Mouse (Mus musculus) intestine, embryonic 14.5 days (tissue): ENCODE measurements around the gene Csf2. TPM values are rescaled to one million over a fixed set of nuclear protein-coding genes. Genes with fewer than 3 reads are reported as not detected.

Source experiments
- ATAC-seq: fragments of 200-750 bp; cut with Nextera tagmentation; replicated peaks from 2 replicates; pipeline ENCODE4 v1.8.0; 2017; ENCODE audit warnings: low read depth, moderate number of reproducible peaks, moderate TSS enrichment, moderate library complexity; ENCODE audit not compliant: low FRiP score, low TSS enrichment
- DNase-seq: peaks from one replicate; pipeline ENCODE4 v3.0.0-alpha.2; 2018; ENCODE audit warnings: low spot score
- H3K27ac ChIP-seq: fragments of 300-500 bp; sonication (generic); 2 replicates; pipeline ENCODE4 v1.5.1; 2014; ENCODE audit warnings: low read depth, mild to moderate bottlenecking, control low read depth
- H3K27me3 ChIP-seq: fragments of 300-500 bp; sonication (generic); replicated peaks from 2 replicates; pipeline ENCODE4 v1.6.1; 2014; ENCODE audit warnings: low read length, control low read depth; ENCODE audit not compliant: control insufficient read depth, insufficient read depth
- H3K36me3 ChIP-seq: fragments of 300-500 bp; sonication (generic); 2 replicates; pipeline ENCODE4 v1.6.1; 2014; ENCODE audit warnings: low read length, control low read depth; ENCODE audit not compliant: control insufficient read depth, insufficient read depth
- H3K4me1 ChIP-seq: fragments of 300-500 bp; sonication (generic); replicated peaks from 2 replicates; pipeline ENCODE4 v1.6.1; 2014; ENCODE audit warnings: low read length, control low read depth, mixed read lengths; ENCODE audit not compliant: control insufficient read depth, insufficient read depth
- H3K4me2 ChIP-seq: fragments of 300-500 bp; sonication (generic); 2 replicates; pipeline ENCODE4 v1.6.1; 2014; ENCODE audit warnings: low read length
- H3K4me3 ChIP-seq: fragments of 300-500 bp; sonication (generic); 2 replicates; pipeline ENCODE4 v1.5.1; 2014; ENCODE audit warnings: low read depth, low read length, control low read depth, mixed read lengths
- H3K9ac ChIP-seq: fragments of 300-500 bp; sonication (generic); 2 replicates; pipeline ENCODE4 v1.6.1; 2014; ENCODE audit warnings: mild to moderate bottlenecking, low read length
- H3K9me3 ChIP-seq: fragments of 300-500 bp; sonication (generic); 2 replicates; pipeline ENCODE4 v1.6.1; 2016; ENCODE audit warnings: low read length, control low read depth; ENCODE audit not compliant: control insufficient read depth
- WGBS: fragments of 180-500 bp; shearing (Covaris S2); extraction: QIAGEN DNeasy Blood & Tissue Kit; methylation state at CpG from one replicate; pipeline ENCODE4 v1.1.7; 2014; 5-methylcytosine and 5-hydroxymethylcytosine counted together
- polyA plus RNA-seq: library from polyadenylated mRNA; unstranded; fragments of >200 nt; fragmentation: Nextera tagmentation; extraction: Ambion mirVana; gene quantifications from 2 replicates; pipeline ENCODE4 v1.2.1, GENCODE M21; 2014

The Csf2 gene
- polyA plus RNA-seq, 1 experiment from 2014 or later: 0.31 TPM

DNA sequence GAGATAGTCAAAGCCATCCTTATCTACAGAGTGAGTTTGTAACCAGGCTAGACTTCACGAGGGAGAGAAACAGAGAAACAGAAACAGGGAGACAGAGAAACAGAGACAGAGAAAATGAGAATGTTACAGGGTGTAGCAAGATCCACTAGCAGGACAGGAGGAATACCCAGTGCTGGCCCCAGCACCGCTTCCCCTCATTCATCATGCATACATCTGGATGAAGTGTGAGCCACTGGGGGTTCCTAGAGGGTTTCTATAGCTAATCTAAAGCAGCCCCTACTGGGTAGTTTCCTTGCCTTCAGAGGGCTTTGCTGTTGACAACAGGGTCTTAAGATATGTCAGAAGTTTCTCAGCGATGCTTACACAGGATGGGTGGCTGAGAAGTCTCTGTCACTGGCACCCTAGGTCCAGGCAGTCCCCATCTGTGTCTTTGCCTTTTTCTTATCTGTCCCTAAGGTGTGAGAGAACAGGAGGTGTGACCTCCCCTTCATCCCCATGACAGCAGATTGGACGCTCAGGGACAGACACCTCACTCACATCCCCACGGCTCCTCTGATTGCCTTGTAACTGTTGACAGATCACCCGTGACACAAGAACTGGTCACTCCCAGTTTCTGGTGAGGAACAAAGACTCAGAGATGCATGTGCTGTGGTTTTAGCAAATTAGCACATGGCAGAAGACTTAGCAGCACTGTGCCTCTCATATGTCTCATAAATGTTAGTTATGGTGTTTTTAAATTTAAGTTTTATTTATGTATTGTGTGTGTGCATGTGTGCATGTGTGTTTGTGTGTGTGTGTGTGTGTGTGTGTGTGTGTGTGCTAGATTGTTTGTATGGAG lies 29.3 kb downstream of the Csf2 start:
- Histone ChIP-seq H3K36me3 (no peaks in the 10 kb centered on the region), H3K27ac (no peak overlapping the region), H3K9me3 (no peaks in the 10 kb centered on the region), H3K9ac (no peak overlapping the region), H3K4me2 (no peak overlapping the region), H3K4me3 (no peak overlapping the region), H3K27me3 (no peaks in the 10 kb centered on the region), H3K4me1 (no peaks in the 10 kb centered on the region)
- no peak for ATAC-seq
- no peak for DNase-seq
- 44% methylated on average over 6 of the region's 6 CpGs for WGBS

DNA sequence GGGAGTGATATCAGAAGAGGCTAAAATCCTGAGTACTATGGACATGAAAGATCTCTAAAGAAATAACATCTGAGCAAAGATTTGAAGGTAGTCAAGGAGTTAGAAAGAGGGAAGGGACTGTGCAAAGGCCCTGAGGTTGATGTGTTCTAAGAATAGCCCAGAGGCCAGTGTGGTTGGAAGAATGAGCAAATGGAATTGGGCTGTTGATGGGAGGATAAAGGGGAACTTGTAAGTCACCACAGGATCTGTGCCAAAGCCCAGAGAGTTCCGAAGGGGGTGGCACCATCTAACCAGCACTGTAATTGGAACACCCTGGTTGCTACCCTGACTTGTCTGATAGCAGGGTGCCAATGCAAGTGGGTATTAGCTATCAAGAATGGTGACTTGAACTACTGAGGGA lies 30.3 kb downstream of the Csf2 start:
- no peaks in the 10 kb centered on the region for H3K27me3 ChIP-seq
- no peak for DNase-seq
- H3K27ac ChIP-seq: no peak overlapping the region
- no peaks in the 10 kb centered on the region for H3K36me3 ChIP-seq
- WGBS: 95% methylated on average over 1 of the region's 1 CpGs
- H3K9ac ChIP-seq: no peak overlapping the region
- no peaks in the 10 kb centered on the region for H3K4me1 ChIP-seq
- no peak overlapping the region for H3K4me2 ChIP-seq
- no peak overlapping the region for H3K4me3 ChIP-seq
- no peak for ATAC-seq
- H3K9me3 ChIP-seq: no peaks in the 10 kb centered on the region

DNA sequence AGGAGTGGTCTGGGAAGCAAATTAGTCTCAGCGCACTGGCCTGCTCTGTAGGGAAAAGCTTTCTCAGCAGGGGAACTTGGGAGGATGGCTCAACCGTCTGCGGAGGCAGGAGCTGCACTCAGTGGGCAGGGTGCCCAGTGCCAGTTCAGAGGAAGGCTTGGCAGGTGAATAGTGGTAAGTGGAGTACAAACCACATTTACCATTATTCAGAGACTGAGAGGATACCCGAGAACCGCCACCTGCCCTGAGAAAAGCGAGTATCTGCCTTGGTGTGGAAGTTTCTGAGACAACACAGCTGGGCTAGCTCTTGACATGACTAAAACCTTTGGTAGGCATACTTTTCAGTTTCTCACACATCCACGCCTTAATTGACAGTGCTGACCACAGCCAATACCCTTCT lies 32.1 kb downstream of the Csf2 start:
- H3K4me1 ChIP-seq: no peaks in the 10 kb centered on the region
- H3K27ac ChIP-seq: no peak overlapping the region
- ATAC-seq (no peak), DNase-seq (no peak)
- H3K27me3 ChIP-seq: no peaks in the 10 kb centered on the region
- WGBS: 68% methylated on average over 7 of the region's 7 CpGs
- no peaks in the 10 kb centered on the region for H3K36me3 ChIP-seq
- H3K4me2 ChIP-seq: no peak overlapping the region
- no peaks in the 10 kb centered on the region for H3K9me3 ChIP-seq
- H3K9ac ChIP-seq: no peak overlapping the region
- H3K4me3 ChIP-seq: no peak overlapping the region

DNA sequence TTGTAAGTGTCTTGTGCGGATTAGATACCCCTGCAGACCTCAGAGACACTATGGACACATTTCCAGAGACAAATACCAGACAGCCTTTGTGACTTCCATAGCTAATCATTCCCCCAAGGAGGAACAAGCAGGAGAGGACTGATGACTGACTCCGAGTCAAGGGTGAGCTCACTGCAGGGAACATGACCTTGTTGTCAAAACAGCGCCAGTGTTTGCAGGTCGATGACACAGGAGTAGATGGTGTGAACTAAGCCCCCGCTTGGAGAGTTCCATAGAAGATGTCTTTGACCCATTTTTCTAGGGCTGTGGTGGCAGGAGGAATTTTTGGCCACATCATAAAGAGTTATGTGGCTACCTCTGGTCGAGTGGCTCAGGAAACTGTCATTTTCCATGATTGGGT lies 33.4 kb downstream of the Csf2 start:
- Histone ChIP-seq H3K4me1 (no peaks in the 10 kb centered on the region), H3K27ac (no peak overlapping the region), H3K9ac (no peak overlapping the region), H3K36me3 (no peaks in the 10 kb centered on the region), H3K4me2 (no peak overlapping the region), H3K4me3 (no peak overlapping the region), H3K27me3 (no peaks in the 10 kb centered on the region), H3K9me3 (no peaks in the 10 kb centered on the region)
- 71% methylated on average over 6 of the region's 6 CpGs for WGBS
- no peak for DNase-seq
- no peak for ATAC-seq

DNA sequence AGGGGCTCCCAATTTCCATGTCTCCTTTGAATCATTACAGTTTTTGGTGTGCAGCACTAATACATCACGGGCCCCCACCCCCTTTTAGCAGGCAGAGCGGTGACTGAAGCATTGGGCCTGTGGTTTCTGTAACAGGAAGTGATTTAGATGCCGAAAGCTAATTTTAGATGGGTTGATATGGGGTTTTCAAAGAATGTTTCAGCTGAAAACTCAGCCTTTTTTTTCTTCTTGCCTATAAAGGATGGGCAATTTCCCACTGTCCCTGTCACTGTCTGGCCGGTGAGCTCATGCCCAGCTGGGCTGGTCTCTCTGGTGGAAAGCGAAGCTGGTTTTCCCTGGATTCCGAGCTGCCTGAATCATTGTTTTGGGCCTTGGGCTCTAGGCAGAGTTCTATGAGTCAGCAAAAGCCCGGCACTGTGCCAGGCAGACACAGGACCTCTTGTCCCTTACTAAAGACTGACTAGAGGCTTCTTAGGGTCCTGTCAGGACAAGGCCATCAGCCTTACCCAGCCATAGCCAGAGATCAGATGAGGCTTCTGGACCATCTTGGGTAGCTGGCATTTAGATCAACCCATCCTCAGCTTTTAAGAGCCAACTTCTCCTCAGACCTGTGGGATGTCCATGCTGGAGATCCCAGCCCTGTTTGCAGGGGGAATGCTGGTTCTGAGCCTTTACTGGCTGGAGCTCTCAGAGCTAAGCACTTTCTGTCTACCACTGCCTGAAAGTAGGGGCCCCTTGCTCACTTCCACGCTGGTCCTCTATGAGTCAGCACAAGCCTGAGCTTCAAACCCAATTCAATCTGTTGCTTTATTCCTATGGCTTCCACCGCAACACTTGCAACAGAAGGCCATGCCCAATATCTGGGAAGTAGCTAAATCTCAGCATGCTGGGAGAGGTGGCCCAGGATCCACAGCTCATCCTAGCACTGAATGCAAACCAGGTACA lies 34.7 kb downstream of the Csf2 start:
- Histone ChIP-seq H3K27me3 (no peaks in the 10 kb centered on the region), H3K4me3 (no peak overlapping the region)
- ATAC-seq: no peak

DNA sequence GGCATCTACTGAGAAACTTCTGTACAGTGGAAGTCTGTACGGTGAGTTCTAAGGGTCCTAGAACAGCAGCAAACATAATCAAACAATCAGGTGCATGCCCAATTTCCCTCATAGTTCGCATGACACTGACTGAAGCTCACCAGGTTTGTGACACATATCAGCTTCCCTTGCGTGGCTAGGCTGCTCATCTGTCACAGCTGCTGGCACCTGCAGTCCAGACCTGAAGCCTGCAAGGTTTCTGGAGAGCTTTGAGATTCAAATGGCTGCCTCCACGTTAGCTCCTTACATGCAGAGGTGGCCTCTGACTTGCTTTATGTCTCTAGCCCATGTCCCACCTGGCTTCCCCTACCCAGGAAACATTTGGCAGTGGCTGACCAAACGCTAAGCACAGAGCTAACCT lies 35.8 kb downstream of the Csf2 start:
- Histone ChIP-seq H3K27ac (no peak overlapping the region), H3K4me3 (no peak overlapping the region), H3K36me3 (no peaks in the 10 kb centered on the region), H3K9me3 (no peaks in the 10 kb centered on the region), H3K4me2 (no peak overlapping the region), H3K27me3 (no peaks in the 10 kb centered on the region), H3K9ac (no peak overlapping the region), H3K4me1 (no peaks in the 10 kb centered on the region)
- WGBS: 81% methylated on average over 5 of the region's 5 CpGs
- ATAC-seq (no peak), DNase-seq (no peak)

More for the DNA sequence above, 34.7 kb downstream of the Csf2 start:
- no peaks in the 10 kb centered on the region for H3K9me3 ChIP-seq
- no peak overlapping the region for H3K4me2 ChIP-seq
- no peaks in the 10 kb centered on the region for H3K4me1 ChIP-seq
- 77% methylated on average over 9 of the region's 9 CpGs for WGBS
- H3K36me3 ChIP-seq: no peaks in the 10 kb centered on the region
- DNase-seq: no peak
- H3K27ac ChIP-seq: no peak overlapping the region
- H3K9ac ChIP-seq: no peak overlapping the region

DNA sequence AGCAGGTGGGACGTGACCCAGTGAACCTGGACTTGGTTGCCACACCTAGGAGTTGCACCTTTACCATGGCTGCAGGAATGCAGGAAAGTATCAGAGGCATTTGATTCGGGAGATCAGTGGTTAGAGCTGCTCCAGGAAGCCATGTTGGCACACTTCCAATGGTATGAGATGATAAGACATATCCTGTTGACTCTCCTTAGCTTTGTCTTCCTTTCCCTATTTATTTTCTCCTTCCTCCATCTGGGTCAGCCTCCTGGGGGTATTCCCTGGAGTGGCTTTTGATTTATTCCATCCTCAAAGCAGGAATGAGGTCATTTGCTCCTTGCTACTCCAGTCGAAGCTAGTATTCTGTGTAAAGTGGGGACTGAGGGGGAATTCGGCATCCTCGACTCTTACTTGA lies 42.5 kb downstream of the Csf2 start:
- no peaks in the 10 kb centered on the region for H3K36me3 ChIP-seq
- DNase-seq: no peak
- H3K27me3 ChIP-seq: no peaks in the 10 kb centered on the region
- no peaks in the 10 kb centered on the region for H3K9me3 ChIP-seq
- no peaks in the 10 kb centered on the region for H3K4me1 ChIP-seq
- no peak overlapping the region for H3K4me2 ChIP-seq
- no peak overlapping the region for H3K27ac ChIP-seq
- 62% methylated on average over 5 of the region's 5 CpGs for WGBS
- ATAC-seq: no peak
- no peak overlapping the region for H3K4me3 ChIP-seq
- H3K9ac ChIP-seq: no peak overlapping the region

DNA sequence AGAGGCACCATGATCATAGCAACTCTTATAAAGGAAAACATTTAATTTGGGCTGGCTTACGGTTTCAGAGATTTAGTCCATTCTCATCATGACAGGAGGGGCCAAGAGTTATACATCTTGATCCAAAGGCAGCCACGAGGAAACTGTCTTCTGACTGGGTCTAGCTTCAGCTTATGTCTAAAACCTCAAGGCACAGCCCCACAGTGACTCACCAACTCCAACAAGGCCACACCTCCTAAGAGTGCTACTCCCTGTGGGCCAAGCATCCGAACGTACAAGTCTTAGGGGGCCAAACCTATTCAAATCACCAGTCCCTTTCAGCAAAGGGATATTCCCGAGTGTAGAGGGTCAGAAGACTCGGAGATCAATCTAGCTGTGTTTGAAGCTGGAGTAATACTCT lies 44.1 kb downstream of the Csf2 start:
- 80% methylated on average over 6 of the region's 6 CpGs for WGBS
- DNase-seq (no peak), ATAC-seq (no peak)

More for the DNA sequence above, 44.1 kb downstream of the Csf2 start:
- no peaks in the 10 kb centered on the region for H3K4me1 ChIP-seq
- H3K4me2 ChIP-seq: no peak overlapping the region
- H3K27me3 ChIP-seq: no peaks in the 10 kb centered on the region
- no peak overlapping the region for H3K27ac ChIP-seq
- H3K36me3 ChIP-seq: no peaks in the 10 kb centered on the region
- no peak overlapping the region for H3K4me3 ChIP-seq
- H3K9ac ChIP-seq: no peak overlapping the region
- no peaks in the 10 kb centered on the region for H3K9me3 ChIP-seq
